Mouse (Mus musculus) lung, postnatal 0 days (tissue): ENCODE data around the gene Angptl8.

Experiments used
- CTCF ChIP-seq: IDR thresholded peaks from 2 replicates; pipeline ENCODE4 v1.5.1; 2016; ENCODE audit warnings: antibody characterized with exemption, mild to moderate bottlenecking
- EP300 ChIP-seq: IDR thresholded peaks from 2 replicates; pipeline ENCODE4 v1.6.1; 2016; ENCODE audit warnings: antibody characterized with exemption, mild to moderate bottlenecking, control low read depth

DNA sequence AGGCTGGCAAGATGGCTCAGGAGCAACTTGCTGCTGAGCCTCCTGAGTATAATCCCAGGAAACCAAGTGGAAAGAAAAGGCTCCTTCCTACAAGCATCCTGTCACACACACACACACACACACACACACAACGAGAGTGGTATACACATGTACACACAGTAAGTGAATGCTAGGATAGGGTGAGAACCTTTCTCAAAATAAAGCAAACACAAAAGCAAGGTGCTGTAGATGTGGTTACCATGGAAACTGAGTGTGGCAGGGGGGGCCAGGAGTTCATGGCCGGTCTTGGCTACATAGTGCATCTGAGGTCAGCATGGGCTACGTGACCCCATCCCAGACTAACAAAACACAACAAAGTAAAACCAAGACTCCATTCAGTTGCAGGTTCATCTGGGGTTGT lies 15.8 kb downstream of the Angptl8 start:
- no peak for TF ChIP-seq CTCF
- 0 out of 2 replicates have a peak, but pooled peaks have one; percentile 3 for TF ChIP-seq EP300
